Mouse (Mus musculus) activated CD4-positive, CD25-positive, alpha-beta regulatory T cell, adult 4 months (primary cell): ENCODE results near the gene M6pr. TPM values are rescaled to one million over a fixed set of nuclear protein-coding genes. Genes with fewer than 3 reads are reported as not detected.

Experiments used
- ATAC-seq: one replicate; pipeline ENCODE4 v1.8.0; 2017
- polyA plus RNA-seq, 2 experiments: library from polyadenylated mRNA; unstranded; fragments of 100-300 nt; shearing (Covaris generic); gene quantifications; one replicate each; pipeline ENCODE4 v1.2.1; 2017

Gene M6pr
- polyA plus RNA-seq, 2 experiments from 2014 or later, result 227 to 271 TPM

- no peak for ATAC-seq
Measured at GRCm38 (mm10) chr6:122299621-122300133, 8.8 kb upstream of the M6pr start.

- ATAC-seq, result no peak
Measured at GRCm38 (mm10) chr6:122302121-122302520, 6.4 kb upstream of the M6pr start.

- ATAC-seq, result no peak
Measured at GRCm38 (mm10) chr6:122302661-122303060, 5.9 kb upstream of the M6pr start.

GRCm38 (mm10) chr6:122303526-122303925 is 5.0 kb upstream of the M6pr start:
- peak; percentile 1 for ATAC-seq

GRCm38 (mm10) chr6:122304355-122304754 is 4.2 kb upstream of the M6pr start:
- no peak for ATAC-seq

GRCm38 (mm10) chr6:122304790-122305555 is 3.5 kb upstream of the M6pr start:
- no peak for ATAC-seq

- no peak for ATAC-seq
Measured at GRCm38 (mm10) chr6:122306707-122307106, 1.8 kb upstream of the M6pr start.

GRCm38 (mm10) chr6:122308136-122308504 is 400 bp upstream of the M6pr start:
- no peak for ATAC-seq

GRCm38 (mm10) chr6:122309446-122309960 is 983 bp downstream of the M6pr start:
- ATAC-seq, result no peak

GRCm38 (mm10) chr6:122310187-122310820 is 1.8 kb downstream of the M6pr start:
- no peak for ATAC-seq

GRCm38 (mm10) chr6:122318726-122319125 is 10.2 kb downstream of the M6pr start:
- ATAC-seq, result no peak

- no peak for ATAC-seq
Measured at GRCm38 (mm10) chr6:122325361-122325975, 16.9 kb downstream of the M6pr start.

- no peak for ATAC-seq
Measured at GRCm38 (mm10) chr6:122333081-122333612, 24.6 kb downstream of the M6pr start.

- ATAC-seq, result no peak
Measured at GRCm38 (mm10) chr6:122334786-122335340, 26.3 kb downstream of the M6pr start.

GRCm38 (mm10) chr6:122337546-122337945 is 29.0 kb downstream of the M6pr start:
- ATAC-seq, result no peak

- ATAC-seq, result peak; percentile 78
Measured at GRCm38 (mm10) chr6:122339047-122339647, 30.6 kb downstream of the M6pr start.

- ATAC-seq, result peak; percentile 60
Measured at GRCm38 (mm10) chr6:122339648-122340341, 31.3 kb downstream of the M6pr start.

GRCm38 (mm10) chr6:122340349-122341000 is 32.0 kb downstream of the M6pr start, which contains the start of gene Phc1:
Phc1 (minus strand) TSS chr6:122340561.
- peak; percentile 33 for ATAC-seq

GRCm38 (mm10) chr6:122341038-122341810 is 32.7 kb downstream of the M6pr start:
- no peak for ATAC-seq

- no peak for ATAC-seq
Measured at GRCm38 (mm10) chr6:122342125-122342524, 33.6 kb downstream of the M6pr start.
